Mouse (Mus musculus): ENCODE measurements around the gene Rrbp1.
A peak's percentile ranks its signal among the peaks of the same experiment; 100 is the strongest.

Gene Rrbp1

GRCm38 (mm10) chr2:144006686-144007085 lies 4.4 kb downstream of the Rrbp1 start:
- no peak for DNase-seq (ENCODE audit: low read depth)

GRCm38 (mm10) chr2:144005166-144005955 lies 5.7 kb downstream of the Rrbp1 start:
- no peak for DNase-seq (ENCODE audit: low read depth)

- no peak for DNase-seq (ENCODE audit: low read depth)
These were observed 7.5 kb downstream of the Rrbp1 start for GRCm38 (mm10) chr2:144003544-144003943.

GRCm38 (mm10) chr2:144002229-144002984 lies 8.7 kb downstream of the Rrbp1 start:
- no peak for DNase-seq (ENCODE audit: low read depth)

GRCm38 (mm10) chr2:143992977-143993376 lies 18.1 kb downstream of the Rrbp1 start:
- DNase-seq (ENCODE audit: low read depth): no peak

DNA sequence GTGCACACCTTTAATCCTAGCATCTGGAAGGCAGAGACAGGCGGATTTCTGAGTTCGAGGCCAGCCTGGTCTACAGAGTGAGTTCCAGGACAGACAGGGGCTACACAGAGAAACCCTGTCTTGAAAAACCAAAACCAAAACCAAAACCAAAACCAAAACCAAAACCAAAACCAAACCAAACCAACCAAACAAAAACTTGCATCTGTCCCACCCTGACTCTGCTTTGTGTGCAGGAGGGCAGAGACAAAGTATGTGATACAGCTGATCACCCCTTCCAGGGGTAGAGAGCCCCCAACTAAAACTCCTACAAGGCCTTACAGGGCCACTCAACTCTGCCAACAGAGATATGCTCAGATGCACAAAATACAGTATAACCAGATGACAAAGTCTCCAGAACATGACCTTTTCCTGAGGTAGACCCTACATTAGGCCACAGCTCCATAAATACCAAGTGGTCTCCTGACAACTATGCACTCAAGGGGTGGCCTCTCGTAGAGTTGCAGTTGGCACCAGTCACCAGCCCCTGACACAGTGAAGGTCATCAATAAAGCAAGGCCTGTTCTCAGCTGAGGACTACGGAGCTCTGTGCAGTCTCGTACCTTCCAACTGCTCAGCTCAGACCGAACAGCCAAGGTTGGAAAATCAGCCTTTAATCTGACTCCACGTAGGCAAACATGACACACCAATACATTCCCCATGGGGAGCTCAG lies 18.9 kb downstream of the Rrbp1 start:
- DNase-seq (ENCODE audit: low read depth): no peak

- DNase-seq (ENCODE audit: low read depth): no peak
These were observed 20.1 kb downstream of the Rrbp1 start for GRCm38 (mm10) chr2:143990997-143991396.

- DNase-seq (ENCODE audit: low read depth): no peak
These were observed 23.0 kb downstream of the Rrbp1 start for GRCm38 (mm10) chr2:143988016-143988415.

DNA sequence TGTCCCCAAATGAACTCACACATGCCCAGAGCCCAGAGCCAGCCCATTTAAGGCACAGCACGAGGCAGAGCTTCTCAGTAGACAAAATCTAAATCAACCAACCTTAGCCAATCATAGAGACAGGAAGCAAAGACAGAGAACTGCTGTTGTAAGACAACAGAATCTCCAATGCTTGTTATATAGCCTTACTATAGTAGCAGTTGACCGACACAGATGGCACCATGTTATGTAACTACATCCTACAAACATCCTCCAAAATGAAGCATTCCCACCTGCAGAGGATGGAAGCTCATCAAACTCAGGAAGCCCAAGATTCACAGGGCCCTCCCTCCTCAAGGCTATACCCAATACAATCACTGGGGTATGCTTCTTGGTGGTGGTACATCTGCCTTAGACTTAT lies 23.6 kb downstream of the Rrbp1 start:
- no peak for DNase-seq (ENCODE audit: low read depth)

- DNase-seq (ENCODE audit: low read depth): no peak
These were observed 27.6 kb downstream of the Rrbp1 start for GRCm38 (mm10) chr2:143983482-143983881.

GRCm38 (mm10) chr2:143982901-143983300 lies 28.2 kb downstream of the Rrbp1 start:
- no peak for DNase-seq (ENCODE audit: low read depth)

DNA sequence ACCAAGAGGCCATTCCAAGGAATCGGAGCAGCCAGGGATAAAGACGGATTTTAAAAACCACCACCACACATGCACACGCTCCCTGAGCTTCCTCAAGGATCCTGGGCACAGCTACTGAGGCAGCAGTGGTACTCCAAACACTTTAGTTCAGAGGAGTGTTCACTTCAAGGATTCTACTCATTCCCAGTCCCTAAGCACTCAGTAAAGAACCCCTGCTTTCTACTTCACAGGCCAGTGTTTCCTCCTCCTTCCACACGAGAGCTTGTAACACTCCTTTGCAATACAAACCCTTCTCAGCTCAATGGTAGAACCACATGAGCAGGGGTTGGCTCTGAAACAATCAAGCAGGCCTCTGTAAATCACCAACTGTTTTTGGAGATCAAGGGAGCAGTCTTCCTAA lies 28.9 kb downstream of the Rrbp1 start:
- DNase-seq (ENCODE audit: low read depth): no peak

DNA sequence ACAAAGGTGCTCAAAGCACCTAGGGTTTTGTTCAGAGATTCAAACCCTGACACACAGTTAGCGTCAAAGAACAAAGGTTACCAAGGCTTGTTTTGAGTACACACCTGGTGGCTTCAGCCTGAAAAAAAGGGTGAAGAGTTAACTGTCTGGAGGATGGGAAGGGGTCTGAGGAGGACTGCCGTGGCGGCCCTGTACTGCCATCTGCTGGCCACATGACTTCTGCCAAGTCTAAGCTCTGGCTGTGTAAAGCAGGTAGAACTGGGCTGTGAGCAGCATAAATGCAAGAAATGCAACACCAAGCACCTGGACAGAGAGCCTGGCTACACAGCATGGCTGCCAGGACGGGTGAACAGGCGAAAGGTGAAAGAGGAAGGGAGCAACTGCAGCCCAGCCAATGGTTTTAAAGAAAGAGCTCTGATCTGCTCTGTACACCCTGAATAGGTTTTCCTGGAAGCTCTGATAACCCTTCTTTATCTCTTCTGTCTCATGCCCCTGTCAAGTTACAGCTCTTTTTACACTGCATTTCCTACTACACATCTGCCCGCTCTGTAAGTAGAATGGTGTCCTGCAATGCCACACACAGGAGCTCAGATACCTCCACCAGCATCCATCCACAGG lies 30.2 kb downstream of the Rrbp1 start:
- DNase-seq (ENCODE audit: low read depth): peak; percentile 57

- no peak for DNase-seq (ENCODE audit: low read depth)
These were observed 32.5 kb downstream of the Rrbp1 start for GRCm38 (mm10) chr2:143978444-143979147.

- no peak for DNase-seq (ENCODE audit: low read depth)
These were observed 35.9 kb downstream of the Rrbp1 start for GRCm38 (mm10) chr2:143975146-143975649.

- no peak for DNase-seq (ENCODE audit: low read depth)
These were observed 37.9 kb downstream of the Rrbp1 start for GRCm38 (mm10) chr2:143973161-143973560.

GRCm38 (mm10) chr2:143971887-143972286 lies 39.2 kb downstream of the Rrbp1 start:
- DNase-seq (ENCODE audit: low read depth): no peak

DNA sequence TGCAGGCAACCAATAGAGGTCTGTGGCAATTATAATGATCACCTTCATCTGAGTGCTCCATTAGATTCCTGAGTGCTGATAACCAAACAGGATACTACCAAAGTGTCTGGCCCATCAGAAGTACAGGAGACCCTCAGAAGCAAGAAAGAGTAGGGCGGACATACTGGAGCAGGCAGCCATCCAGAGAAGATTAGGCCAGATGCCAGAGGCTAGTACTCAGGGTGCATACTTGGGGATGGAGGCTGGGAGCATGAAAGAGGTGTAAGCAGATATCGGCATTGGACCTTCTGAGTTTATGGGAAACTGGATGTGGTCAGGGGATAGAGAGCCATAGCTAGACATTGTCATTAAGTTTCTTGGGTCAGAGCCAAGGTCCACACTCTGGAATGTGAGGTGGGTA lies 40.2 kb downstream of the Rrbp1 start:
- no peak for DNase-seq (ENCODE audit: low read depth)

DNA sequence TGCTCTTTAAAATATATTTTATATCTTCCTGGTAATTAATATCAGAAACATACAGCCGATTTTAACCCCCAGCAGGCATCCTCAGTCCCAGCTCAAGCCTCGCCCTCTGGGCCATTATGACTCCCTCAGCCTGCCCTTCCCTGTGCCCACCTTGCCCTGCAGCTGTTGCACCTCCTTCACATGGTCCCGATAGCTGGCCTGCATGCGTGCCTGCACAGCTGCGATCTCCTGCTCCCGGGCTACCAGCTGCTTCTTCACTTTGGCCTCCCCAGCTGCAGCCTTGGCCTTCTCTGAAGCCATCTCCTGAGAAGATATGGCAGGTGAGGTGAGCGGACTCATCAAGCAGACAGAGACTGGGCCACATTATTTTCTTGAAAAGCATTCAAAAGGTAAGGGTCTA lies 41.8 kb downstream of the Rrbp1 start:
- no peak for DNase-seq (ENCODE audit: low read depth)

- no peak for DNase-seq (ENCODE audit: low read depth)
These were observed 47.7 kb downstream of the Rrbp1 start for GRCm38 (mm10) chr2:143963318-143963717.

GRCm38 (mm10) chr2:143962192-143962591 lies 48.9 kb downstream of the Rrbp1 start:
- no peak for DNase-seq (ENCODE audit: low read depth)
